Mouse (Mus musculus) liver, embryonic 18 days (tissue): ENCODE measurements around the gene Ccr4. TPM values are rescaled to one million over a fixed set of nuclear protein-coding genes. Genes with fewer than 3 reads are reported as not detected.

ENCODE experiments used
- polyA plus RNA-seq: library from polyadenylated mRNA; depleted of rRNA; stranded (reverse); fragments of >200 nt; gene quantifications from 2 replicates; pipeline ENCODE4 v1.2.3, GENCODE M21; 2012; rRNA removed

Gene Ccr4
- 0.02 TPM in 1 of 2 replicates, not detected in the other for polyA plus RNA-seq

DNA sequence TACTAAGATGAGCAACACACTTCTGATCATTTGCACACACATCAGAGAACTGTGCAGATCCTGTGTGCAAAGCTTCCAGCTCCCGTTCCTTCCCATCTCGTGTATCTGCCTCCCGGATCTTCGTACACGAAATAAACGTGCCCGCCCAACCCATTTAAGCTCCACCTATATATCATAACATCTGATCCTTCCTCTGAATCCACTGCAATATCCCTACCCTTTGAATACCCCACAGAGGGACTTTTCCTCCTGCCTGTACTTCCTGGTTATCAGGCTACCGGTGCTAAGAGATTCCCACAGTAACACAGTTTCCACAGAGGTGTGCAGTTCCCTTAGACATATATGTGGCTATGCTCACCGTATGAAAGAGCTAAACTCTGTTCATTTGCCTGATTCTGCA is at the start of gene Ccr4:
Gene Ccr4, minus strand, starts transcription at position 101 of the 400 bp plus-strand sequence.

GRCm38 (mm10) chr9:114515364-114515763 is 10.6 kb upstream of the Ccr4 start, which contains the start of gene C130032M10Rik:
TSS of gene C130032M10Rik (plus strand) at chr9:114515697.

Other genes starting within 250 kb of the Ccr4 start
- not detected in 2 replicates for gene Bcl2a1c, start 174.8 kb downstream of the Ccr4 start, polyA plus RNA-seq
- gene Crtap, start 114.2 kb downstream of the Ccr4 start, polyA plus RNA-seq = 19.8 and 20.9 TPM in 2 replicates
- 17.7 and 17.8 TPM in 2 replicates for gene Glb1, start 103.8 kb downstream of the Ccr4 start, polyA plus RNA-seq
- 1.3 and 1.4 TPM in 2 replicates for gene Tmppe, start 103.8 kb downstream of the Ccr4 start, polyA plus RNA-seq
- gene C130032M10Rik, start 10.8 kb upstream of the Ccr4 start, polyA plus RNA-seq = not detected in 2 replicates
- 0.11 and 0.20 TPM in 2 replicates for gene Trim71, start 59.5 kb upstream of the Ccr4 start, polyA plus RNA-seq
- 18.3 and 19.5 TPM in 2 replicates for gene Cnot10, start 135.3 kb upstream of the Ccr4 start, polyA plus RNA-seq
- gene Dync1li1, start 183.9 kb upstream of the Ccr4 start, polyA plus RNA-seq = 9.3 and 9.4 TPM in 2 replicates
- 22.0 and 23.0 TPM in 2 replicates for gene Cmtm6, start 226.2 kb upstream of the Ccr4 start, polyA plus RNA-seq